Mouse (Mus musculus) neural tube, embryonic 15.5 days (tissue): ENCODE measurements around the gene Kctd13. TPM values are rescaled to one million over a fixed set of nuclear protein-coding genes. Genes with fewer than 3 reads are reported as not detected.

Source experiments
- ATAC-seq: fragments of 200-750 bp; cut with Nextera tagmentation; 2 replicates; pipeline ENCODE4 v1.8.0; 2017; ENCODE audit warnings: mild to moderate bottlenecking, moderate TSS enrichment, moderate library complexity; ENCODE audit not compliant: low FRiP score
- H3K27ac ChIP-seq: fragments of 300-500 bp; sonication (generic); replicated peaks from 2 replicates; pipeline ENCODE4 v1.5.1; 2015; ENCODE audit warnings: mild to moderate bottlenecking, inconsistent platforms
- H3K27me3 ChIP-seq: fragments of 300-500 bp; sonication (generic); replicated peaks from 2 replicates; pipeline ENCODE4 v1.6.1; 2015; ENCODE audit warnings: inconsistent platforms
- H3K36me3 ChIP-seq: fragments of 300-500 bp; sonication (generic); 2 replicates; pipeline ENCODE4 v1.6.1; 2015; ENCODE audit warnings: inconsistent platforms
- H3K4me1 ChIP-seq: fragments of 300-500 bp; sonication (generic); 2 replicates; pipeline ENCODE4 v1.6.1; 2015; ENCODE audit warnings: inconsistent platforms
- H3K4me2 ChIP-seq: fragments of 300-500 bp; sonication (generic); 2 replicates; pipeline ENCODE4 v1.6.1; 2015; ENCODE audit warnings: inconsistent platforms, mild to moderate bottlenecking, moderate library complexity
- H3K4me3 ChIP-seq: fragments of 300-500 bp; sonication (generic); replicated peaks from 2 replicates; pipeline ENCODE4 v1.5.1; 2015; ENCODE audit warnings: mild to moderate bottlenecking, inconsistent platforms
- H3K9ac ChIP-seq: fragments of 300-500 bp; sonication (generic); replicated peaks from 2 replicates; pipeline ENCODE4 v1.6.1; 2015; ENCODE audit warnings: mild to moderate bottlenecking, inconsistent platforms
- H3K9me3 ChIP-seq: fragments of 300-500 bp; sonication (generic); replicated peaks from 2 replicates; pipeline ENCODE4 v1.6.1; 2016; ENCODE audit warnings: inconsistent platforms
- WGBS: fragments of 180-500 bp; shearing (Covaris S2); methylation state at CpG from one replicate; pipeline ENCODE4 v1.1.7; 2015; ENCODE audit warnings: mixed read lengths; 5-methylcytosine and 5-hydroxymethylcytosine counted together
- polyA plus RNA-seq: library from polyadenylated mRNA; unstranded; fragments of >200 nt; fragmentation: Nextera tagmentation; extraction: Ambion mirVana; gene quantifications from 2 replicates; pipeline ENCODE4 v1.2.1, GENCODE M21; 2015

The Kctd13 gene
- polyA plus RNA-seq, 1 experiment from 2014 or later = 121 TPM

GRCm38 (mm10) chr7:126946530-126946929 is 17.9 kb downstream of the Kctd13 start:
- H3K36me3 ChIP-seq = peaks cover 37% of the 10 kb centered on the region
- H3K4me1 ChIP-seq = peaks cover 44% of the 10 kb centered on the region
- 39% methylated on average over 3 of the region's 3 CpGs for WGBS
- H3K27ac ChIP-seq = no peak overlapping the region
- H3K27me3 ChIP-seq = no peaks in the 10 kb centered on the region
- H3K9ac ChIP-seq = no peak overlapping the region
- H3K4me3 ChIP-seq = no peak overlapping the region
- H3K4me2 ChIP-seq = no peak overlapping the region
- H3K9me3 ChIP-seq = no peaks in the 10 kb centered on the region
- ATAC-seq = no peak

GRCm38 (mm10) chr7:126948626-126949025 is 19.9 kb downstream of the Kctd13 start:
- H3K9me3 ChIP-seq = no peaks in the 10 kb centered on the region
- no peak for ATAC-seq
- H3K4me1 ChIP-seq = peaks cover 62% of the 10 kb centered on the region
- peak overlapping the region; percentile 67 for H3K4me3 ChIP-seq
- H3K9ac ChIP-seq = peak overlapping the region; percentile 73
- 75% methylated on average over 10 of the region's 10 CpGs for WGBS
- H3K27ac ChIP-seq = peak overlapping the region; percentile 96
- peak overlapping the region; percentile 98 for H3K4me2 ChIP-seq
- no peaks in the 10 kb centered on the region for H3K27me3 ChIP-seq
- H3K36me3 ChIP-seq = peaks cover 28% of the 10 kb centered on the region

- no peaks in the 10 kb centered on the region for H3K27me3 ChIP-seq
- H3K4me3 ChIP-seq = peak within 1 kb of the TSS; percentile 67
- peak within 1 kb of the TSS; percentile 96 for H3K27ac ChIP-seq
- peaks cover 27% of the 10 kb centered on the region for H3K36me3 ChIP-seq
- peak within 1 kb of the TSS; percentile 73 for H3K9ac ChIP-seq
- peak; percentile 78 for ATAC-seq
- 0% methylated on average over 20 of the region's 21 CpGs for WGBS
- H3K9me3 ChIP-seq = no peaks in the 10 kb centered on the region
- H3K4me1 ChIP-seq = peaks cover 69% of the 10 kb centered on the region
- H3K4me2 ChIP-seq = peak within 1 kb of the TSS; percentile 98
Observed at GRCm38 (mm10) chr7:126949403-126949792, 20.7 kb downstream of the Kctd13 start, which contains the start of gene Asphd1. TSS of gene Asphd1 (minus strand) at chr7:126949582.

- Histone ChIP-seq H3K9ac (peak within 1 kb of the TSS; percentile 73), H3K36me3 (peaks cover 22% of the 10 kb centered on the region), H3K4me1 (peaks cover 72% of the 10 kb centered on the region), H3K27me3 (no peaks in the 10 kb centered on the region), H3K27ac (peak within 1 kb of the TSS; percentile 96), H3K4me2 (peak within 1 kb of the TSS; percentile 98), H3K9me3 (no peaks in the 10 kb centered on the region), H3K4me3 (peak within 1 kb of the TSS; percentile 67)
- under 1% methylated on average over 42 of the region's 42 CpGs for WGBS
- peak; percentile 90 for ATAC-seq
Observed at GRCm38 (mm10) chr7:126949793-126950646, 21.3 kb downstream of the Kctd13 start, which contains the start of gene Sez6l2. TSS of gene Sez6l2 (plus strand) at chr7:126950563.

- Histone ChIP-seq H3K9ac (peak overlapping the region; percentile 73), H3K9me3 (no peaks in the 10 kb centered on the region), H3K27ac (peak overlapping the region; percentile 96), H3K4me2 (peak overlapping the region; percentile 98), H3K36me3 (peaks cover 22% of the 10 kb centered on the region), H3K4me3 (peak overlapping the region; percentile 67), H3K4me1 (peaks cover 71% of the 10 kb centered on the region), H3K27me3 (no peaks in the 10 kb centered on the region)
- WGBS = 5% methylated on average over 26 of the region's 26 CpGs
- peak; percentile 18 for ATAC-seq
Observed at GRCm38 (mm10) chr7:126950647-126951615, 22.3 kb downstream of the Kctd13 start.

- no peaks in the 10 kb centered on the region for H3K27me3 ChIP-seq
- H3K36me3 ChIP-seq = peaks cover 19% of the 10 kb centered on the region
- peak overlapping the region; percentile 73 for H3K9ac ChIP-seq
- 6% methylated on average over 4 of the region's 4 CpGs for WGBS
- ATAC-seq = no peak
- H3K4me2 ChIP-seq = peak overlapping the region; percentile 98
- peak overlapping the region; percentile 67 for H3K4me3 ChIP-seq
- peaks cover 62% of the 10 kb centered on the region for H3K4me1 ChIP-seq
- no peaks in the 10 kb centered on the region for H3K9me3 ChIP-seq
- H3K27ac ChIP-seq = peak overlapping the region; percentile 96
Observed at GRCm38 (mm10) chr7:126951741-126952140, 23.1 kb downstream of the Kctd13 start.

- Histone ChIP-seq H3K4me2 (peak overlapping the region; percentile 98), H3K9ac (peak overlapping the region; percentile 73), H3K36me3 (peaks cover 28% of the 10 kb centered on the region), H3K9me3 (no peaks in the 10 kb centered on the region), H3K4me1 (peaks cover 54% of the 10 kb centered on the region), H3K27ac (peak overlapping the region; percentile 77), H3K27me3 (no peaks in the 10 kb centered on the region), H3K4me3 (peak overlapping the region; percentile 67)
- no peak for ATAC-seq
- WGBS = 0% methylated on average over 8 of the region's 8 CpGs
Observed at GRCm38 (mm10) chr7:126952646-126953045, 24.0 kb downstream of the Kctd13 start.

GRCm38 (mm10) chr7:126955125-126955524 is 26.4 kb downstream of the Kctd13 start:
- ATAC-seq = no peak
- H3K27ac ChIP-seq = no peak overlapping the region
- H3K9ac ChIP-seq = no peak overlapping the region
- no peak overlapping the region for H3K4me2 ChIP-seq
- H3K9me3 ChIP-seq = no peaks in the 10 kb centered on the region
- no peaks in the 10 kb centered on the region for H3K27me3 ChIP-seq
- 64% methylated on average over 3 of the region's 3 CpGs for WGBS
- H3K4me1 ChIP-seq = peaks cover 31% of the 10 kb centered on the region
- H3K4me3 ChIP-seq = no peak overlapping the region
- peaks cover 53% of the 10 kb centered on the region for H3K36me3 ChIP-seq

- ATAC-seq = no peak
- no peaks in the 10 kb centered on the region for H3K9me3 ChIP-seq
- no peak overlapping the region for H3K9ac ChIP-seq
- H3K4me3 ChIP-seq = no peak overlapping the region
- H3K27me3 ChIP-seq = peaks cover 15% of the 10 kb centered on the region; the same call in 1 of the 2 replicates
- H3K4me2 ChIP-seq = no peak overlapping the region
- no peaks in the 10 kb centered on the region; the same call in 1 of the 2 replicates for H3K4me1 ChIP-seq
- no peak overlapping the region for H3K27ac ChIP-seq
- peaks cover 89% of the 10 kb centered on the region for H3K36me3 ChIP-seq
- 55% methylated on average over 9 of the region's 9 CpGs for WGBS
Observed at GRCm38 (mm10) chr7:126959780-126960179, 31.1 kb downstream of the Kctd13 start.

GRCm38 (mm10) chr7:126961095-126961494 is 32.4 kb downstream of the Kctd13 start:
- no peak overlapping the region for H3K27ac ChIP-seq
- WGBS = 82% methylated on average over 5 of the region's 5 CpGs
- H3K4me3 ChIP-seq = no peak overlapping the region
- no peak for ATAC-seq
- H3K36me3 ChIP-seq = peaks cover 84% of the 10 kb centered on the region
- no peaks in the 10 kb centered on the region for H3K4me1 ChIP-seq
- no peaks in the 10 kb centered on the region for H3K9me3 ChIP-seq
- no peak overlapping the region for H3K9ac ChIP-seq
- no peak overlapping the region for H3K4me2 ChIP-seq
- peaks cover 15% of the 10 kb centered on the region; the same call in 1 of the 2 replicates for H3K27me3 ChIP-seq

- Histone ChIP-seq H3K4me1 (no peaks in the 10 kb centered on the region), H3K9me3 (no peaks in the 10 kb centered on the region), H3K27ac (no peak overlapping the region), H3K36me3 (peaks cover 85% of the 10 kb centered on the region), H3K4me2 (no peak overlapping the region), H3K4me3 (no peak overlapping the region), H3K27me3 (peaks cover 15% of the 10 kb centered on the region; the same call in 1 of the 2 replicates), H3K9ac (no peak overlapping the region)
- ATAC-seq = no peak
- WGBS = 93% methylated on average over 4 of the region's 4 CpGs
Observed at GRCm38 (mm10) chr7:126961965-126962364, 33.3 kb downstream of the Kctd13 start.
